Mouse (Mus musculus): ENCODE results near the gene Plekhg5.
A peak's percentile ranks its signal among the peaks of the same experiment; 100 is the strongest.

Gene Plekhg5

GRCm38 (mm10) chr4:152100541-152100940 lies 28.2 kb downstream of the Plekhg5 start:
- DNase-seq, result no peak

- DNase-seq, result no peak
These were observed 28.9 kb downstream of the Plekhg5 start for GRCm38 (mm10) chr4:152101081-152101653.

- DNase-seq, result no peak
These were observed 29.6 kb downstream of the Plekhg5 start for GRCm38 (mm10) chr4:152101921-152102320.

- peak; percentile 86 for DNase-seq
These were observed 30.7 kb downstream of the Plekhg5 start for GRCm38 (mm10) chr4:152103025-152103424.

GRCm38 (mm10) chr4:152106746-152107145 lies 34.4 kb downstream of the Plekhg5 start:
- DNase-seq, result no peak

- DNase-seq, result peak; percentile 78
These were observed 35.2 kb downstream of the Plekhg5 start for GRCm38 (mm10) chr4:152107493-152107892.

GRCm38 (mm10) chr4:152107971-152108509 lies 35.7 kb downstream of the Plekhg5 start:
- peak; percentile 75 for DNase-seq

- DNase-seq, result no peak
These were observed 36.4 kb downstream of the Plekhg5 start for GRCm38 (mm10) chr4:152108673-152109072.

- no peak for DNase-seq
These were observed 37.2 kb downstream of the Plekhg5 start for GRCm38 (mm10) chr4:152109509-152109908.

GRCm38 (mm10) chr4:152110689-152111088 lies 38.4 kb downstream of the Plekhg5 start:
- DNase-seq, result no peak

GRCm38 (mm10) chr4:152112329-152112728 lies 40.0 kb downstream of the Plekhg5 start:
- no peak for DNase-seq

GRCm38 (mm10) chr4:152114080-152114479 lies 41.8 kb downstream of the Plekhg5 start:
- no peak for DNase-seq

- no peak for DNase-seq
These were observed 43.8 kb downstream of the Plekhg5 start, which contains the start of gene Tnfrsf25 for GRCm38 (mm10) chr4:152115921-152116612. TSS of gene Tnfrsf25 (plus strand) at chr4:152115934.

- DNase-seq, result no peak
These were observed 45.2 kb downstream of the Plekhg5 start for GRCm38 (mm10) chr4:152117538-152117937.

GRCm38 (mm10) chr4:152119396-152120292 lies 47.3 kb downstream of the Plekhg5 start:
- DNase-seq, result peak; percentile 61

GRCm38 (mm10) chr4:152120311-152121182 lies 48.2 kb downstream of the Plekhg5 start:
- DNase-seq, result no peak

- DNase-seq, result no peak
These were observed 48.8 kb downstream of the Plekhg5 start for GRCm38 (mm10) chr4:152121183-152121505.

- no peak for DNase-seq
These were observed 52.2 kb downstream of the Plekhg5 start for GRCm38 (mm10) chr4:152124361-152124961.

- peak; percentile 65 for DNase-seq
These were observed 53.1 kb downstream of the Plekhg5 start for GRCm38 (mm10) chr4:152125161-152126025.

GRCm38 (mm10) chr4:152126026-152126920 lies 54.0 kb downstream of the Plekhg5 start:
- no peak for DNase-seq
